Mouse (Mus musculus) naive thymus-derived CD4-positive, alpha-beta T cell, adult 2 months (primary cell): ENCODE measurements at regions not wholly inside any gene's neighbourhood (a gene's known extent, or its start where the extent isn't known, plus 50 kb on each side); places are given as distances from the start of the nearest gene placed in this dataset.

Source experiments
- DNase-seq: peaks from one replicate; pipeline ENCODE4 v3.0.0-alpha.2; 2011; ENCODE audit warnings: low read depth

- DNase-seq: no peak
These were observed 126.7 kb downstream of the Lmo4 start for GRCm38 (mm10) chr3:144078198-144078935.

DNA sequence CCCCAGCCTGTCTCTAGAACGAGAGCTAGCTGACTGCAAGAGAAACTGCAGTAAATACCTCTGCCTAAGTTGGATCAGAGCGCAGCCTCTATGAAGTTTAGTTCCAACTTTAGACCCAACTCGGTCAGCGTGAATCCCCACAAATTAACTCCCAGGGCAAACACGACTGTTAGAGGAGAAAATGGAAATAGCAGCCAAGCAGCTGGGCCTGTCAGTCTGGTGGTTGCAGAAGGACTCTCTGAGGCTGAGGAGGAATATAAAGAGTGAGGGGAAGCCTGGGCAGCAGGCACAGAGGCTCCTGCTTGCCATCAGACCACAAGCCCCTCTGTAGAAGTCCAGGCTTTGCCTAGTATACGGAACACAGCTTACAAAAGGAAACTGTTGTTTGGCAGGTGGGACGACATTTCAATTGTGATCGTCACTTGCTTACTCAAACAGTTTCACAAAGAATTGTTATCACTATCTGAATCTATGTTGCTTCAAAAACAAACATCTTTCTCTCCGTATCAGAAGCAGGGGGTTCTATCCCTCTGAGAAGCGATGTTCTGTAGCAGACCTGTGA is 135.0 kb downstream of the Lmo4 start:
- no peak for DNase-seq

DNA sequence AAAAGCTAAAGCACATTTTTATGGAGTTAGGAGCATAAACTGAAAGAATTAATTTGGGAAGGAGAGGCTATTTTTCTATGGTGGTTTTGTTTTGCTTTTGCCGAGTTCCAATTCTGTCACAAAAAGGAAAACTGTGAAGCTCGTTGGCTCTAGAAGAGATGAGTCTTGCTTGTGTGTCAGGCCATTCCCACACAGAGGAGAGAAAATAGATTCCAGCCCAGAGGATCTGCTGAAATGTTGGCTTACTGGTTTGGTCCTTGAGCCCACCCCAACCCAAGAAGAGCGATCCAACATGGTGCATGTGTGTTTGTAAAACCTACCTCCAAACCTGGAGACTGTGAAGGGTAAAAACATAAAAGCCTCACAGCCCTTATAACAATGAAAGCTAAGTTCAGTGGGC is 138.0 kb downstream of the Lmo4 start:
- DNase-seq: no peak

DNA sequence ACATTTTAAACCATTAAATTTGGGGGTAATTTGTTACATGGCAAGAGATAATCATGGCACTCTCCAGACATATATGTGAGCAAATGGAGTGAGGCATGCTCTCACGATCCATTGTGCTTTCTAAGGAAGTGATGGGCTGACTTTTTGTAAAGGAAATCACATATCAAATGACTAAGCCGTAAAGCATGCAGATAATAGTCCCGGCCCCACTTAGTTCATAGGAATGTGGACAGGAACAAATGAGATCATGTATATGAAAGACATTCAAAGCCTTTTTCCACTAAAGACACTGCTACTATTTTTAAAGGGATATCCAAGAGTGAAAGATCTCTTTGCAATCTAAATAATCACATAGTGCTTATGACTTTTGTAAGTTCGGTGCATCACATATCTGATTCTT is 146.9 kb downstream of the Lmo4 start:
- DNase-seq: no peak

DNA sequence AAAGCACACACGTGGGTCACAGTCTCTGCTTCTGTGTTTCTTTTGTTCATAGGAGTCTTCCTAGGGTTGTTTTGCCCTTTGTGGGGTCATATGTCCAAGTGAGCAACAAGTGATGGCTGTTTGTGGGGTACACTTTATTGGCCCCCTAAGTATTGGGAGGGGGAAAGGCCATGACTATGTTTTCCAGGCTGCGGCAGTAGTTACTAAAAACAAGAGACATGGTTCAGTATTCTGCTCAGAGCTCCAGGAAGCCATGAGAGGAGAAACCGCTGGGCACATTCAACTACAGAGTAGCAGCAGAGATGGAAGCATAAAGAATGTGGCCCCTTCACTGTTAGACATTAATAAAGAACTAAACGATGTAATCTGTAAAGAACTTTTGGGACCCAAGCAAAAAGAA is 154.7 kb downstream of the Lmo4 start:
- no peak for DNase-seq

DNA sequence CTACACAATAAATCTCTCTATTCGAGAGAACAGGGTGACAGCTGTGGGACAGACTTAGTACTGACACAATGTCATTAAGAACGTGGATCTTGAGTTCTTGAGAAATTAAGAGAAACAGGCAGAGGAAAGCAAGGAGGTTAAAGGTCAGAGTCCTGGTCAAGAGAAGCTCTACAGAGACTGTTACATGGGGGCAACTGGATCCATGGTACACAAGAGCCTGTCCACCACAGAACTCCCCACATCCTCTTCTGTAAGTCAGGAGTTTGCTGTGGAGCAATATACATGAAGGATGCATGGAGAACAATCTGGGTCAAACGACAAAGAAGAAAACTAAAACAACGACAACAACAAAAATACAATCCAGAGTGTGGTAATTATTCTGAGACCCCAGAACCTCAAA is 155.8 kb downstream of the Lmo4 start:
- no peak for DNase-seq

DNA sequence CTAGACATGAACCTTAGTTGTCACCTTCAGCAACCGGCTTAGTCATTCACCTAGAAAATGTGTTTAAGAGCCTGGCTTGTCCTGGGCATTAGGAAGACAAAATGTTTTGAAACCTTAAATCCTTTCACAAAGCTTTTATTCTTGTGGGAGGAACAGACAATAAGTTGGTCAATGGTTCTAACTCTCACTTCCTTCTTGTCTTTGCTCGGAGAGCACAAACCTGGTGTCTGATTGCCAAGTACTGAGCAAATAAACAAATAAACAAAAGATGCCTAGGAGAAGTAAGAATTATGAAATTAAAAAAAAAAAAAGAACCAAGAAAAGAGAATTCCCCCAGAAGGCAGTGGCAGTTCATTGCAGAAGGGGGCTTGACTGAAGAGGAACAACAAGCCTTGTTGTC is 160.7 kb downstream of the Lmo4 start:
- DNase-seq: no peak

DNA sequence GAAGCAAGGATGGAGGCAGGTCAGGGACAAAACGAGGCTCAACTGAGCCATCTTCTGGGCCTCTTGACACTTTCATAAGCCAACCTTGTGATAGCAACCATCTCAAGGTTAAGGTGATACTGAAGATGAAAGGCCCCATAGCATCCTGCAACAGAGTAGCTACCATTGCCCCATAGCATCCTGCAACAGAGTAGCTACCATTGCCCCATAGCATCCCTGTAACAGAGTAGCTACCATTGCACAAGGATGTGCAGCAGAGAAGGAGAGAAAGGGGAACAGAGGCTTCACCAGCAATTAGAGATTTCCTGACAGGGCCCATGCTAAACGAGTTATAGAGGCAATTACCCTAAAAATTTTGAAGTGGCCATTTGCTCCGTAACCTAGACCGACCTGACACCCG is 163.2 kb downstream of the Lmo4 start:
- DNase-seq: no peak

- no peak for DNase-seq
These were observed 165.5 kb downstream of the Lmo4 start for GRCm38 (mm10) chr3:144039498-144039897.

DNA sequence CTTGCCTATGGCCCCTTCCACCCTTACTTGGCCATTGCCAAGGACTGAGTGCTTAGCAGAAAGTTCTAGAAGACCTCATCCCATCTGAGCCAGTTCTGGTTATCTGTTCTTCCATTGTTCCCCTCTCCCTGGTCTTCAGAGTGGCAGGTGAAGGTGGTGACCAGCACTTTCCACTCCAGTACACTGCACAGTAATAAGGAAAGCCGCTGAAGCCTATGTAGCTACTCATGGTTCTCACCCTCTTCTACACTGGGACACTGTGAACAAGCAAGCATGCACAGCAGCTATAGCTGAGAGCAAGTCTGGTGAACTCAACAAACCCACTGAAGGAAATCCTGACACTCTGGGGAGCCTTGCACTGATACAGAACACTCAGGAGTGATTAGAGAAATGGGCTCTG is 175.4 kb downstream of the Lmo4 start:
- DNase-seq: no peak

- DNase-seq: no peak
These were observed 175.9 kb downstream of the Lmo4 start for GRCm38 (mm10) chr3:144029121-144029520.

DNA sequence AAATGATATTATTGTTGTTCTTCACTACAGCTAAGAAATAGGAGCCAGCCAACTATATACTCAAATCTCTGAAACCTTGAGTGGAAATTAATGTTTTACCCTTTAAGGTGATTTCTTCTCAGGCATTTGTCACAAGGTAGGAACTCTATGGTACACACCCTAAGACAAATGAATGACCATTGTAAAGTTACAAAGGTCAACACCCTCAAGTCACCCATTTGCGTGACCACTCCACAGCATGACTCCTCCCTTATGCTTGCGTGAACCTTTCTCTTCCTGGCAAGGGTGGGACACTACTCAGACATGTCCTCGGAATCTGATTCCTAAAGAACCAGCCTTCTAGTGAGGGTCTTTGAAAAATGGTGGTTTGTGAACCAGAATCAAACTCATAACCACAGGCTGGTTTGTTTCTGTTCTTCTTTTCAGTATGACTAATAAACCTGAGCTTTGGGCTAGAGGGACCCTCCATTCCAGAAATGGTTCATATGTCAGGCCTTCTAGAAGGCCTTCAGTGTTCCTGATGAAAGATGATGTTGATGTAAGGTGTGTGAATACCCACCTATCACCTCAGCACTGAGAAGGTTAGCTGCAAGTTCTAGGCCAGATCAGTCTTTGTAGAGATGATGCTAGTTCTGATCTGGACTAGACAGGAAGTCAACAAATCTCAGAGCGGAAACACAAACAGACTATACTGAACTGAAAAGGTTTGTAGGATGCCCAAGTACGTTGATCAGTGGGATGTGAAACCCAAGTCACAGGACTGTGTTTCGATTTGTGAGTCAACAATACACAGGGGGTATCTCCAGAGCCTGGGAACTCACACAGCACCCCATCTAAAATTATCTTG is 177.7 kb downstream of the Lmo4 start:
- DNase-seq: no peak

GRCm38 (mm10) chr3:144025451-144026125 is 179.4 kb downstream of the Lmo4 start:
- no peak for DNase-seq

GRCm38 (mm10) chr3:144024216-144024615 is 180.8 kb downstream of the Lmo4 start:
- no peak for DNase-seq

GRCm38 (mm10) chr3:144023058-144023457 is 182.0 kb downstream of the Lmo4 start:
- no peak for DNase-seq

- no peak for DNase-seq
These were observed 183.1 kb downstream of the Lmo4 start for GRCm38 (mm10) chr3:144021969-144022368.

GRCm38 (mm10) chr3:144020189-144020940 is 184.7 kb downstream of the Lmo4 start:
- no peak for DNase-seq

DNA sequence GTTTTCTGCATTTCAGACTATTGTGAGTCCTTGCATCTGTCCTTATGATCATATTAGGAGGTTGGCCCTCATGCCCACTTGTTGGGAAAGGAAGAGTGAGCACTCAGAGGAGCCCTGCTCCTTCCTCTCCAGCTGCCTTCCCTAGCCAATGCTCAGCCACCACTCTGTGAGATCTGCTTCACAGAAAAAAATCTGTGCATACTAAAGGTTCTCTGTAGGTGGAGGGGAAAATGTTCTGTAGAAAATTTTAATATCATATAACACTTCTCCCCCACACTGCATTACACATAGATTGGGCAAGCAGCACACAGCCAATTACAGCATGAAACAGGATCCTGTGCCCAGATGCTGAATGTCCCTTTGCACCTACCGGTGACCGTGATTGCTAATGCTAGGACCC is 185.7 kb downstream of the Lmo4 start:
- no peak for DNase-seq

- DNase-seq: no peak
These were observed 186.5 kb downstream of the Lmo4 start for GRCm38 (mm10) chr3:144018559-144018958.

DNA sequence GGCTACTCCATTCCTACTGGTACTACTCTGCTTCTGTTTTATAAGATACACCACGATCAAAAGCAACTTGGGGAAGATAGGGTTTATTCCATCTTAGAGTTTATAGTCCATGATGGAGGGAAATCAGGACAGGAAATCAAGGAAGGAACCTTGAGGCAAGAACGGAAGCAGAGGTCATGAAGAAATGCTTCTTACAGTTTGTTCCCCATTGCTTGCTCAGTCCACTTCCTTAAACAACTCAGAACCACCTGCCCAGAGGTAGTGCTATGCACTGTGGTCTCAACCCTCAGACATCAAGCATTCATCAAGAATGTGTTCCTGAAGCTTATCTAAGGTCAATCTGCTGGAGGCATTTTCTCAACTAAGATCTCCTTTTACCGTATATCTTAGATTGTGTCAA is 189.8 kb downstream of the Lmo4 start:
- no peak for DNase-seq

- DNase-seq: no peak
These were observed 191.4 kb downstream of the Lmo4 start for GRCm38 (mm10) chr3:144013481-144014125.
